Mouse (Mus musculus) erythroblast, embryonic 14.5 days (primary cell): Measurements from ENCODE around the gene Klhdc8a.

Experiments used
- GATA1 ChIP-seq: IDR thresholded peaks from 2 replicates; pipeline ENCODE4 v1.6.1; 2012; ENCODE audit warnings: low read length, inconsistent platforms, mixed read lengths
- TAL1 ChIP-seq: IDR thresholded peaks from 3 replicates; pipeline ENCODE4 v1.6.1; 2012; ENCODE audit warnings: low read length, inconsistent platforms, mixed read lengths

DNA sequence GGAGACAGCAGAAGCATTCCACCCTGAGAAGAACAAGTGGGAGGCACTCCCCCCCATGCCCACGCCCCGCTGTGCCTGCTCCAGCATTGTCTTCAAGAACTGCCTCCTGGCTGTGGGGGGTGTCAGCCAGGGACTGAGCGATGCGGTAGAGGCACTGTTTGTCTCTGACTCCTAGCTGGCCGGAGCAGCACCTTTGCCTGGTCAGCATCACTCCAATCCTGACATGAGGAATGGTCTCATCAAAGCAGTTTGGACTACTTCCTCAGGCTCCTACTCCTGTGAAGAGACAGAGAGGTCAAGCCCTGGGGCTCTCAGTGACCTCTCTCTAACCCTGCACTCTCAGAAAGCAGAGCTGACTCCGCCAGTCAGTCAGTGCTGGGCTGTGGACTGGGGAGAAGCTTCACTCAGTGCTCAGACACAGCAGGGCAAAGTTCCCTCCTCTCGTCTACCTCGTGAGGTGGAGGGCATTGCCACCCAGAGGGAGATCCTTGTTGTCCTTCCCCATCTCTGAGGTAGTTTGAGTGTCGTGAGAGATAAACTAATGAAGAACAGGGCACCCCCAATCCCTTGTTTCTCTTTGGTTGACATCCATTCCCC is 6.3 kb downstream of the Klhdc8a start:
- TF ChIP-seq TAL1 (no peak), GATA1 (no peak)
